Mouse (Mus musculus): Measurements from ENCODE around the gene Poll. TPM values are rescaled to one million over a fixed set of nuclear protein-coding genes. Genes with fewer than 3 reads are reported as not detected.

Gene Poll
- 1 to 10 TPM; 7.6 to 7.7 TPM for total RNA-seq (2021)
- long read RNA-seq, experiment 1, transcript Poll-201 (9 exons, 2,324 nt), result major isoform, 5 of 5 reads
- long read RNA-seq, experiment 1, partial matches to known transcripts, result 0 of 5 reads
- long read RNA-seq, experiment 1, other reads (novel, unspliced or antisense), result 0 of 5 reads
- long read RNA-seq, experiment 2, partial matches to known transcripts, result 2 of 5 reads
- long read RNA-seq, experiment 2, other reads (novel, unspliced or antisense), result 1 of 5 reads

- peak; percentile 80 to 84 for DNase-seq (ENCODE audit: low spot score in 2 of 2)
- intact Hi-C loops (cut with DNase I), result no loop called here
Observed at GRCm38 (mm10) chr19:45560153-45560890, at the start of gene Poll, which contains the start of gene Gm17018. Gene Poll, minus strand, starts transcription at chr19:45560531. Gene Gm17018, plus strand, starts transcription at chr19:45560615.

- no peak for DNase-seq (ENCODE audit: low spot score in 2 of 2)
- intact Hi-C loops (cut with DNase I), result no loop called here
Observed at GRCm38 (mm10) chr19:45608648-45609339, 48.5 kb upstream of the Poll start.

DNA sequence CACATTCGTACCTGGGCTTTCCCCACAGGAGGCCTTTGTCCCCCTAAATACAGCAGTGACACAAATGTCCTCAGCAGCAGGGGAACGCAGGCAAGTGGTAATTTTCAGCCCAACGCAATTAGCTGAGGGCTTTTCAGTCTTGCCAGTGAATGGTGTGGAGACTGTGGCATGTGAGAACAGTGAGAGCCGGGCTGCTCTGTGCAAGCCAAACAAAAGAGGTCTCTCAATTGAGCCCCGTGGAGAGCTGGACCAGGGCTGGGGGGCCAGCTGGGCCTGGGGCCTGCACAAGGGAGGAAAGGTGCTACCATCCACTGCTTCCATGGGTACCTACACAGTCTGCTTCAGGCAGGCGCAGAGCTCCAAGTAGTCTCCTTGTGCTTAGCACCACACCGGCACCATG is 47.1 kb upstream of the Poll start:
- no peak for DNase-seq (ENCODE audit: low spot score in 2 of 2)
- intact Hi-C loops (cut with DNase I), result no loop called here

DNA sequence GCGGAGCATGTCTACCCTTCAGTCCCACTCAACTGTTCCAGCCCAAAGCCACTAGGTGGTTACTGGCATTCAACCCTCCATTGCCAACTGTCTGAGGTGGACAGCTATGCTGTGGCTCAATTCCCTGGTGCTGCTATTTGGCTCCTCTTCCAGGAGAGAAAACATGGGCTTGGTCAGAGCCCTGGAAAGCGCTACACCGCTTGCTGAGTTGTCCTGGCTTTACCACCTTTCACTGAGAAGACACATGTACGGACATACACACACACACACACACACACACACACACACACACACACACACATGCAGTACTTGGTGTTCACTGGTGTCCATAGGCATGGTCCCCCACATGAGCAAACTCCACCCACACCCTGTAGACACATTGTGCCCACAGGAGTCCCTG is 46.4 kb upstream of the Poll start:
- intact Hi-C loops (cut with DNase I), result no loop called here
- DNase-seq (ENCODE audit: low spot score in 2 of 2), result no peak

DNA sequence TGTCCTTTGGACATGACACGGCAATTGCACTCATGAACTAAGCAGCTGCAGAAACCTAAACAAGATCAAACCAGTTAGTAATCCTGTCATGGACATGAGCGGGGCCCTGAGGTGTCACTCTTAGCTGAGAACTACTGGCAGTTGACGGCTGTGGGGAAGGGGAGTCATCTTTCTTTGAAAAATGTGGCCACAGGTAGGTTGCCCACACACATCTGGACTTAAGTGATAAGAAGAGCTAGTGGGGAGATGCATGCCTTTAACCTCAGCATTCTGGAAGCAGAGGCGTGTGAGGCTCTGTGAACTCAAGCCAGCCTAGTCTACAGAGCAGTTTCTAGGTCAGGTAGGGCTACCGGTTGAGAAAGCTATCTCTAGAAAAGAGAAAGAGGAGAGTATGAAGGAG is 42.3 kb upstream of the Poll start:
- DNase-seq (ENCODE audit: low spot score in 2 of 2), result no peak
- intact Hi-C loops (cut with DNase I), result no loop called here

DNA sequence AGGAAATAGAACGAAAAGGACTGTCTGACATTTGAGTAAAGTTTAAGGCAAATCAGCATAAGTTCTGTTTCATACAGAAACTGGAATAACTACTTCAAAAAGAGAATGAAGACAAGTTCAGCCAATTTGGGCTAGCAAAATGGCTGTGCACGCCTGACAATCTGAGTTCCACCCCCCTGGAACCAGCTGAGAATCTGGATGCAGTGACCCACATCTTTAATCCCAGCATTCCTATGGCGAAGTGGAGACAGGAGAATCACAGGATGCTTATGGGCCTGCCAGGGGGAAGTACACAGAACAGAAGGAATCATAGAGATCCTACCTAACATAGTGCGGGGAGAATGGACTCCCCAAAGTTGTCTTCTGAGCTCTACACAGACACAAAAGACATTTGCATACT is 36.8 kb upstream of the Poll start:
- DNase-seq (ENCODE audit: low spot score in 2 of 2), result no peak
- intact Hi-C loops (cut with DNase I), result no loop called here

DNA sequence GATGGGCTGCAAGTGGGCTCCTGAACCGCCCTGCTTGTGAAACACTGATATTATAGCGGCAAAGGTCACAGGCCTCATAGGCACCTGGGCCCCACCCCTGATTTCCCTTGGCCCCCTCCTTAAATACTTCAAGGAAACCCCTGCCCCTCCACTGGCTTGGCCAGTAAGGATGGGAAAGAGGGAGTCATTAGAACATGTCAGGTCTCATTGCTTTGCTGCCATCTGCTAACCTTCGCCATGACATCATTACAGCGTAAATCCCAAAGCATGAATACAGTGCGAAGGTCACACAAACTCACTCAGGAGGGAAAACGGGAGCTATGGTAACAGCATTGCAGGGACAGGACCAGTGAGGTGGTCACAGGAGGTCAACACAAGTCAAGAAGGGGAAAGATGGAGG is 36.1 kb upstream of the Poll start:
- intact Hi-C loops (cut with DNase I), result no loop called here

DNA sequence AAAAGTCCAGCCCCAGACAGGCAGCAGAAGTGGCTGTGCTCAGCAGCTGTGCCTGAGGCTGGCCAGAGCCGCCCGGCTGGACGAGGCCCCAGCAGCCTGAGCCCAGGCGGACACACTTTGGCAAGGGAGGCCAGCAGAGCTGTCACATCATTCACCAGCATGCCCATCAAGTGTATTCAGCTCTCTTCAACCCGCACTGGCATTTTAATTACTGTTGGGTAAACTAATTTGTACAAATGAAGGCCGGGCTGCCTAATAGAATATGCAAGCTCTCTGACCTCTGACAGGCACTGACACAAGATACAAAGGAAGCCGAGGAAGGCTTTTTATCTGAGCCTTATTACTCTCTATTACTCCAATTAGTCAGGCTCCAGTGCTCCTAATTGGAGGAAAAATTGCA is 35.7 kb upstream of the Poll start:
- intact Hi-C loops (cut with DNase I), result no loop called here
- DNase-seq (ENCODE audit: low spot score in 2 of 2), result no peak

More for the DNA sequence above, 36.1 kb upstream of the Poll start:
- no peak for DNase-seq (ENCODE audit: low spot score in 2 of 2)

DNA sequence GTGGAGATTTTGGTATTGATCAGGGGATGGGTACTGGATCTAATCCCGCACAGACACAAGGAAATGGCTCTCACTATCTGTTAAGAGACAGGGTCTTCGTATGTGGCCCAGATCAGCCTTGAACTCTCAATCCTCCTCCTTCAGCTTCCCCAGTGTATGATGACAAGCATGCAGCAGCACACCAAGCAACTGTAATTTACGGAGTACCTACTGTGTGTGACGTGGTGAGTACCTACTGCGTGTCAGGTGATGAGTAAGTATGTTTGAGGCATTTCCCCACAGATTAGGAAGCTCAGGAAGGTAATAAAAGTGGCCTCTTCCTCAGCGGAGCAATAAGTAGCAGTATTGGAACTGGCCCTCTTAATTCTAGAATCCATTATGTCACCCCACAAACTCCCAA is 35.1 kb upstream of the Poll start:
- no peak for DNase-seq (ENCODE audit: low spot score in 2 of 2)
- intact Hi-C loops (cut with DNase I), result no loop called here

DNA sequence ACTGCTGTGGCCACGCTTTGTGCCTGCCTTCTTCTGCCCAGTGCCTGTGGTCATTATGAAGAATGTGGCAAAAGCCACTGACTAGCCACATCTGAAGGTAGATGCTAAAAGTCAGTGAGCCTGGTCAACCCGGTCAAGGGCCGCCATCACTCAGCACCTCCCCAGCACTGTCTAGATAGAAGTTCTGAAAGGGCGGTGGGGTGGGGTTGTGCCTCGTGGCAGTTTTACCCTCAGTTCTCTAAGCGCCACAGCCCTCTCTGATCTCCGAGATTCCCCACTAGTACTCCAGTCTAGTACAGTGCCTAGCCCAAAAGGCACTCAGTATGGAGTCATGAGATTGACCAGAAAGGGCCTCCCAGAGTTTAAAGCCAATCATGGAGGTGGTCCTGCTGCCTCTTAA is 33.7 kb upstream of the Poll start:
- intact Hi-C loops (cut with DNase I), result loop anchor here (5.0 kb wide), 1 partner anchor 38 kb away; no protein-coding TSS in a partner anchor
- DNase-seq (ENCODE audit: low spot score in 2 of 2), result no peak

DNA sequence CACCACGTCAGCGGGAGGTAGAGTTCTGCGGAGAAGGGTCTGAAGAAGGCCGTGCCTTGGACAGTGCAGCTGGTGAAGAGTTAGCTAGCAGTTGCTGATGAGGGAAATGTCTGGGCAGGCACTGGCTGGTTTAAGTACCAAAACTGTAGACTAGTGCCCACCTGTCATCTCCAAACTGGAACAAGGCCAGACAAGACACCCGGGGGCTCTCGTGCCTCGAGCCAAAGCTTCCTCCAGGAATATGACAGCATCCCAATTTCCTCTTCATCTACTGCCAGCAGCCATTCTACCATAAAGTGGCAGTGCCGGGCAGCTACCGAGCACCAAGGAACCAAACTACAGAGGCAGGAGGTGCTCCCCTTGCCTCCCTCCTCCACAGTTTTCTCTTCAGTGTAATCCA is 32.6 kb upstream of the Poll start:
- DNase-seq (ENCODE audit: low spot score in 2 of 2), result no peak
- intact Hi-C loops (cut with DNase I), result loop anchor here (5.0 kb wide), 1 partner anchor 39 kb away; no protein-coding TSS in a partner anchor

- DNase-seq (ENCODE audit: low spot score in 2 of 2), result no peak
- intact Hi-C loops (cut with DNase I), result loop anchor here (5.0 kb wide), 1 partner anchor 41 kb away; no protein-coding TSS in a partner anchor
Observed at GRCm38 (mm10) chr19:45591704-45592103, 31.4 kb upstream of the Poll start.

DNA sequence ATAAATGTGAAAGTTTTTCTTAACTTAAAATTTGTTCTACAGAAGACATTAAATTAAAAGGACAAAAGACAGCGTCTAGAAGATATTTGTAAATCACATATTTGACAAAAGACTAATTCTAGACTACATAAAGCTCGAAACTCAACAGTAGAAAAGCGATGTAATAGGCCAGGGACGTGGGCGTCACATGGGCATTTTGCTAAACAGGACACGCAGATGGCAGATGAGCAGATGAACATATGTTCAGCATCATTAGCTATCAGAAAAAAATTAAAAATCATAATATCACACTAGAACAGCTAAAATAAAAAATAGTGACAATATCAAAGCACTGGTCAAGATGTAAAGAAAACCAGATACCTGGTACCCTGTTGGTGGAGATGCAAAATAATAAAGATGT is 29.4 kb upstream of the Poll start:
- DNase-seq (ENCODE audit: low spot score in 2 of 2), result no peak
- intact Hi-C loops (cut with DNase I), result loop anchor here (5.0 kb wide), 1 partner anchor 43 kb away; no protein-coding TSS in a partner anchor

DNA sequence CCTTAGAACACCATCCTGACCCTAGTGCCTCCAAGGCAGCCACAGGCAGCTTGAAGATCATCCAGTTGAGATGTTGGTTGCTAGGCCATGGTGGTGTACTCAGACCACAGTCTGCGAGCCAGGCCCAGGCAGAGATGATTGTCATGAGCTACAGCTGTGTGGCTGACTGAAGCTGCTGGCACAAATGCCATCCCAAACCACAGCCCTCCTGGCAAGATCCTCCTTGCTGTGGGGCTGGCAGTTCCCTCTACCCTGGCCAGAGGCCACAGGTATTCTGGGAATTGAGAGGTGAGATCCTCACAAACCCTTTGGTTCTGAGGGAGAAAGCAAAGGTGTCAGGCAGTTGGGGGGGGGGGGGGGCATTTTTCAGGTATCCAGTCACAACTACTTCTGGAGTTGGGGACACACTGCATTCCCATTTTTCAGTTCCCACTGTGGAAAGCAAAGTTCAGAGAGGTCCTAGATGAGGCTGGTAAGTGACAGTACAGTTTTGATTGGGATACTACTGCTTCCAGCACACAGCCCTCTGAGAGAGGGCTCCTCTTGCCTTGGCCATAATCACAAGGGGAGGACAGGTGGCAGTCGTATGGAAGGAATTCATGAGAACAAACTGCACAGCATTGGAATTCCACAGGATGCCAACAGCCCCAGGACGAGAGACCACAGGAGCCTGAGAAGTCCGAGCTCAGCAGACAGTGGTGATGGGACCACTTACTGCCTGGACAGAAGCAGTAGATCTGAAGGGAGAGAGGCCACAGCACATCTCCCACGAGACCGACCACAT is 27.4 kb upstream of the Poll start:
- intact Hi-C loops (cut with DNase I), result no loop called here
- DNase-seq (ENCODE audit: low spot score in 2 of 2), result no peak

DNA sequence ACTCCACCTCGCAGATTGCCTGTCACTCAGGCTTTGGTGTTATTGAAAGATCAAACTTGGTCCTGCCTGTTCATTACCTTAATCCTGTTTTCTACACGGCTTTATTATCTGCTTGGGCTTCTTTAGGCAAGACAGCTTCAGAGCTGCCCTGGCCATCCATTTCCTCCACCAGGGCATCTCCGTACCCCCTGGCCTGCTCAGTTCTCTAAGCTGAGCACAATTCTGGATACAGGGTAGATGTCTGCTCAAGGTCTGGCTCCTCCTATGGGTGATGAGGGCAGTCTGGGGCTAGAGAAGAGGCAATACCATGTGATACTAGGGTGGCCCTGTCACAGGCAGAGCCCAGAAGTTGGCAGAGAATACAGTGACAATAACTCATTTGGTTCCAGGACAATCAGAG is 26.5 kb upstream of the Poll start:
- DNase-seq (ENCODE audit: low spot score in 2 of 2), result no peak
- intact Hi-C loops (cut with DNase I), result no loop called here

- DNase-seq (ENCODE audit: low spot score in 2 of 2), result no peak
- intact Hi-C loops (cut with DNase I), result no loop called here
Observed at GRCm38 (mm10) chr19:45584856-45585620, 24.7 kb upstream of the Poll start.

DNA sequence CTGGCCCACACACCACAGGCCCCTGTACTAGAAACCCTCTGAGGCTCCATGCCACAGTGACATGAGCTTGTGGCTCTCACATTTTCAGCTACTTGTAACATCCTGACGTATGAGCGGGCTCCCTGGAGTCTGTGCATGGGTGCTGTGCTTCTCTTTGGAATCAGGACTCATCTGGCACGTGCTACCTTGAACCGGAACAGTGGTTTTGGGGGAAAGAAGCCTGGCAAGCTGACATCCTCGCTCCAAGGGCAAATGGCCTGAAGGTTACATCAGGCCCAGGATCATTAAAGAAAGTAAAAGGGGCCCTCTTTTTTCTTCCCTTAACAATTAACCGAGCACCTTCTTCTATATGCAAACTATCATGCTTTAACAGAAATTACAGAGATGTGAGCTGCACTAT is 22.8 kb upstream of the Poll start:
- no peak for DNase-seq (ENCODE audit: low spot score in 2 of 2)
- intact Hi-C loops (cut with DNase I), result no loop called here

GRCm38 (mm10) chr19:45582161-45582560 is 21.8 kb upstream of the Poll start:
- intact Hi-C loops (cut with DNase I), result no loop called here

GRCm38 (mm10) chr19:45581257-45581656 is 20.9 kb upstream of the Poll start:
- intact Hi-C loops (cut with DNase I), result no loop called here
- DNase-seq (ENCODE audit: low spot score in 2 of 2), result peak; percentile 65 to 79

More at GRCm38 (mm10) chr19:45582161-45582560, 21.8 kb upstream of the Poll start:
- no peak for DNase-seq (ENCODE audit: low spot score in 2 of 2)

Measured in left cerebral cortex, postnatal 14 days (tissue).